8 mouse cellular contexts compared by ENCODE assay signal in the genomic region with DNA sequence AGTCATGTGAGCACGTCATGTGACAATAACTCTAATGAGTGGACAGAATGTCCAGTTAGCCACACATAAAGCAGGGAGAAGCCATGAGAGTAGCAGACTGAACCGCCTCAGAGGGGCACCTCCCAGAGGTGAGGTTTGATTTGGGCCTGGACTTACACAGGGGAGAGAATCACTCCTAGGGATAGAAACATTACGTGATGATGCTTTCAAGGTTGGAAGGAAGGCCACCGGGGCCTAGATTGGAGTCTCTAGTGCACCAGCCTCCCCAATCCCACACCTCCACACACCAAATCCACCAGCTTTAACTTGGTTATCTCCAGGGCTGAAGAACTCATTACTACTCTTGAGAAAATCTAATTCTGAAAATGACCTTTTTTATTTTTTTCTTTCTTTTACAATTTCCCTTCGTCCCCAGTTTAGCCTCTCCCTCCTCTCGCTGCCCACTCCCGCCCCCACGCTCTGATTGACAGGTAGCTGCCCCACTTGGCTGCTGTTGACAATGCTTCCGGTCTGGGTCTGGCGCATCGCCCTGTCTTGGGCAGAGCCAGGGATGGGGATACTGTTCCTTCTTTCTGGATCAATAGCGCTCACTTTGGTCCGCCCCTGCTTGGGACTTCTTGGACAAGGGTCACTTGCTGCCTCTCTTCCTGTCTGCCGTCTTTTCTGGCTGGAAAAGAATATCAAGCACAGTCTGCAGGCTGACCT.
DNase-seq lines count a peak whose midpoint lies in the region; ATAC-seq and TF ChIP-seq lines count a peak whose summit lies in the region.

No protein-coding gene starts in this region.

- no peak overlapping the region for H3K4me3 ChIP-seq in midbrain, embryonic 10.5 days
- no peak overlapping the region for H3K4me3 ChIP-seq in midbrain, embryonic 14.5 days (replicated peaks; ENCODE audit: low read depth, low read length)
- no peak overlapping the region for H3K4me3 ChIP-seq in heart, embryonic 15.5 days

- 80% methylated on average over 14 of the region's 14 CpGs for WGBS in midbrain, embryonic 10.5 days
- WGBS in midbrain, embryonic 14.5 days = 79% methylated on average over 14 of the region's 14 CpGs
- WGBS in heart, embryonic 15.5 days = 74% methylated on average over 14 of the region's 14 CpGs

- H3K27ac ChIP-seq in midbrain, embryonic 10.5 days (replicated peaks) = peak overlapping the region; percentile 77; the same call in 1 of the 2 replicates
- no peak overlapping the region; the same call in 1 of the 2 replicates for H3K27ac ChIP-seq in midbrain, embryonic 14.5 days (replicated peaks; ENCODE audit: low read depth, low read length)
- no peak overlapping the region for H3K27ac ChIP-seq in heart, embryonic 15.5 days

- H3K36me3 ChIP-seq in midbrain, embryonic 10.5 days = no peaks in the 10 kb centered on the region
- H3K36me3 ChIP-seq in midbrain, embryonic 14.5 days (ENCODE audit: control insufficient read depth, insufficient read depth, low read length) = no peaks in the 10 kb centered on the region
- no peaks in the 10 kb centered on the region for H3K36me3 ChIP-seq in heart, embryonic 15.5 days

- H3K4me2 ChIP-seq in midbrain, embryonic 14.5 days (ENCODE audit: low read length) = no peak overlapping the region
- H3K4me2 ChIP-seq in heart, embryonic 15.5 days = peak overlapping the region; percentile 40; the same call in 1 of the 2 replicates

- no peak overlapping the region for H3K9ac ChIP-seq in midbrain, embryonic 14.5 days (replicated peaks; ENCODE audit: low read length)
- no peak overlapping the region for H3K9ac ChIP-seq in heart, embryonic 15.5 days

- no peaks in the 10 kb centered on the region for H3K9me3 ChIP-seq in midbrain, embryonic 10.5 days (replicated peaks)
- H3K9me3 ChIP-seq in midbrain, embryonic 14.5 days (ENCODE audit: control insufficient read depth, low read length) = no peaks in the 10 kb centered on the region
- H3K9me3 ChIP-seq in heart, embryonic 15.5 days (replicated peaks) = no peaks in the 10 kb centered on the region

- H3K4me1 ChIP-seq in midbrain, embryonic 10.5 days = peaks cover 19% of the 10 kb centered on the region
- H3K4me1 ChIP-seq in midbrain, embryonic 14.5 days (ENCODE audit: control insufficient read depth, insufficient read depth, low read length) = peaks cover 17% of the 10 kb centered on the region
- H3K4me1 ChIP-seq in heart, embryonic 15.5 days (replicated peaks) = no peaks in the 10 kb centered on the region

- no peak for ATAC-seq in midbrain, embryonic 14.5 days (ENCODE audit: low FRiP score, low TSS enrichment)
- no peak for ATAC-seq in heart, embryonic 15.5 days (replicated peaks; ENCODE audit: insufficient number of reproducible peaks, insufficient read depth, low FRiP score, low read depth)
- ATAC-seq in frontal cortex, adult (ENCODE audit: low TSS enrichment) = no peak; the same call in 1 of the 2 replicates

- no peak for TF ChIP-seq POLR2A in brain, embryonic 14.5 days (IDR thresholded peaks at IDR 0.05; ENCODE audit: borderline replicate concordance, extremely low read depth, insufficient read depth, insufficient read length, poor library complexity, severe bottlenecking)

- no peak for DNase-seq in midbrain, embryonic 10.5 days (ENCODE audit: low spot score)
- DNase-seq in midbrain, embryonic 14.5 days = no peak
- peak; percentile 42 for DNase-seq in brain, embryonic 14.5 days (ENCODE audit: low read depth)
- DNase-seq in lung, postnatal 10 days = peak; percentile 63
- DNase-seq in urinary bladder, postnatal 36 days (ENCODE audit: low spot score in 2 of 2) = no peak
- no peak for DNase-seq in left cerebral cortex, adult 11 months (ENCODE audit: low spot score)

- no peak for TF ChIP-seq CTCF in brain, embryonic 14.5 days (IDR thresholded peaks at IDR 0.05; ENCODE audit: borderline replicate concordance, extremely low read depth, insufficient read depth, insufficient read length)

- no peaks in the 10 kb centered on the region for H3K27me3 ChIP-seq in midbrain, embryonic 10.5 days (ENCODE audit: low read depth, poor library complexity, severe bottlenecking)
- no peaks in the 10 kb centered on the region for H3K27me3 ChIP-seq in midbrain, embryonic 14.5 days (ENCODE audit: control insufficient read depth, insufficient read depth, low read length)
- 0 out of 2 replicates have a peak, but pooled peaks cover 3% of the 10 kb centered on the region for H3K27me3 ChIP-seq in heart, embryonic 15.5 days

Comparison
In these comparisons a context has a peak if more than half of its experiments do, and no peak if none do; other contexts are left out.
1. DNase-seq: peak in brain, embryonic 14.5 days (single experiment) and lung, postnatal 10 days (single experiment); none in midbrain, embryonic 10.5 days (single experiment), midbrain, embryonic 14.5 days (single experiment), urinary bladder, postnatal 36 days (0 of 2) and left cerebral cortex, adult 11 months (single experiment).